Mouse (Mus musculus) fibroblast of lung, adult 2 months (primary cell): ENCODE measurements around the gene Rwdd3.

Experiments used
- DNase-seq: peaks from one replicate; pipeline ENCODE4 v3.0.0-alpha.2; 2011; ENCODE audit warnings: low read depth

Rwdd3 gene

DNA sequence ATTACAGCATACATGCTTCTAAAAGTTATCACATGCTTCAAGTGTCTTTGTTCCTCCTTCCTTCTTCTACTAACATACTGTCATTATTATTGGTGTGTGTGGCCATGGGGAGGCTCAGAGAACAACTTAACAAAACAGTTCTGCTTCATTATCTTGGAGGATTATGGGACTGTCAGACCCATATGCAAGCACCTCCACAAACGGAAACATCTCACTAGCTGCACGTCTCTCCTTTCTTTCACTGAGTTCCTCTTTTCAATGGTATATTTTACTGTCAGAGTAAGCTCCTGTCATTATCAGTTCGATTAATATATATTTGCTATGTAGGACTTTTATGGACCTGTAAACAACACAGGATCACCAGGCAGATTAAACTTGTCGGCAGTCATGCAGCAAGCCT, 11.1 kb downstream of the Rwdd3 start:
- DNase-seq = no peak

DNA sequence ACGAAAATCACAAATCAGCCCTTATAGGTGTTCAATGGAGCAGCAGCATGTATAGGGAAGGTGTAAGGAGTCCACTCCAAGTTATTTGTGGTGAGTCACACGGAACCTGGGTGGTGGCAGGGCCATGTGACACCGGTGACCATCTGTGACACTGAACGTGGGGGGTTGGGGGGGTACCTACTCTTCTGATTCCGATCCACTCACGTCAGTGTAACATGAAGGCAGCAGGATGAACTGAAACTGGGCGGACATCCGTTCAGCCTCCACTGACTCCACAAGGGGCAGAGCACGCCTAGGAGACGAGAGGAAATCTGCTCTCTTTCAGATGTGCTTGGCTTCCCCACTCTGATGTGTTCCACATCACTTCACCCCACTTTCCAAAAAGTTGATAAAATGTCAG, 11.9 kb downstream of the Rwdd3 start:
- DNase-seq = no peak

DNA sequence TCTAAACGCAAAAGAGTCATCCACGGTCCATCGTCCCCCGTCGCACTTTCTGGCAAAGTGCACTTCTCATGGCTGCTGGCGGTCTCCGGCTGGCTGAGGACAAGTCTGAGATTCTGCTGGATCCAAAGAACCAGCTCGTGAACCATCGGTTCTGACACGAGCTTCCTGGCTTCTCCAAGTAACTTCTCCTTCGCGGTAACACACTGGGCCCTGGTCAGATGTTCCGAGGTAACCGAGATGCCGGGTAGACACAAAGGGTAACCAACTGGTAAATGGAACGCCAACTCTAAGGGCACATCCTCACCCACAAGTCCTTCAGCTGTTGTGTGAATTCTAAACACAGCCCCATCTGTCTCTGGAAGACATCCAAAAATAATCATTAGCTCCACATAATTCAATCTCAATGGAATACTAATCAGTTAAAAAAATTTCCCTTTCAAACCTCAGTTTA, 12.6 kb downstream of the Rwdd3 start:
- no peak for DNase-seq

DNA sequence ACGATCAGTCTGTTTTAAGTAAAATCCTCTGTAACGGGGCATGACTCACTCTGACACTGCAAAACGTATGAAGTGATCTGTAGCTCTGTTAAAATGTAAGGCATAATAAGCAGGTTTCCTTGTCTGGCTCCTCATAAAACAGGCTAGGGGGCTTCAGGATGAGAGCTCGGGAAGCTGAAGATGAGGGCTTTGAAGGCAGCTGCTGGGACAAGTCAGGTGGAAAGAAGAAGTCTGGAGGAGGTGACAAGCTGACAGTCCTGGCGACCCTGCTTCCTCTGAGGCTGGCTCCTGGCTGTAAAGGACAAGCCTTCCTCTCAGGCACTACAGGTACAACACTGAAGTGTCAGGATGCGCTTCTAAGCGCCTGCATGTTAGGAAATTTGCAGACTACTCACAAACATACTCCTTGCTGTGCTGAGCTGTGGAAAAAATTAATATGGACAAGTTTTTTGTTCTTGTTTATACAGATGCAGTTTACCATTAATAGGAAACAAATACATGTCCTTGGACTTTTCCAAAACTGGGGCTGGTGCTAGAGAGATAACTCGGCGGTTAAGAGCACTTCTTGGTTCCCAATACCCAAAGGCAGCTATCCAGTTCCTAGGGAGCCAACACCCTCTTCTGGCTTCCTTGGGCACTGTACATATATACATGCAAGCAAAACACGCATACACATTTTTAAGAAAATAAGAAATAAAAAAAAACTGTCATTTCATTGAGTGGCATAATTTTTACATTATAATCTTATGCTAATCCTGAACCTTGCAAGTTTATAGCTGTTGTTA, 13.8 kb downstream of the Rwdd3 start:
- no peak for DNase-seq

DNA sequence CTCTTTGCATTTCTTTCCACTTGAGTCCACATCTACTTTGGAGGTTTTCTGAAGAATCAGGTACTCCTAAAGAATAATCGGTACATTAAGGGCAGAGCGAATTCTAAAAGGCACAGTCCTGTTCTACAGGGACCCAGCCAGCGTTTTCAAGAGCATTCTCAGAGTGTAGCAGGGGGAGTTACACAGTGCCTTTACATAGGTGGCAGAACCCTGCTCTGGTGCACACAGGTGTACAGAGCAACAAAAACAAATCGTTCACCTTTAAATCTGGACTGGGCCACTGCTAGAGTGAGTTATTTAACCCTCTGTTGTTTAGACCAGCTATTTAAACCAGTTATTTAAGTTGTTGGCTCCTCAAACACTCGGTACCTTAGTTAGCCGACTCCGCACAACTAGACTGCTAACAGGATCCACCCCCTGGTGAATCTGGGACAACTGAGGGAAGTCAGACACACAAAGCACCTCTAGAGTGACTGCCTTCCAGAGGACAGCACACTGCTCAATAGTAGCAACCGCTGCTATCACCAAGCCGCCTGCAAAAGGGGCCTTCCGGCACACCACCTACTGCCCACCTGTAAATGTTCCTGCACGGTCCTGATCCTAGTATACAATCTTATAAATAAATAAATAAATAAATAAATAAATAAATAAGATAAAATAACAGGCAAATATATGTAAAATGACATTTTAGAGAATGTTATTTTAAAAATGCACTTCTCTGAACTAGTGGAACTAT, 14.9 kb downstream of the Rwdd3 start:
- DNase-seq = no peak

DNA sequence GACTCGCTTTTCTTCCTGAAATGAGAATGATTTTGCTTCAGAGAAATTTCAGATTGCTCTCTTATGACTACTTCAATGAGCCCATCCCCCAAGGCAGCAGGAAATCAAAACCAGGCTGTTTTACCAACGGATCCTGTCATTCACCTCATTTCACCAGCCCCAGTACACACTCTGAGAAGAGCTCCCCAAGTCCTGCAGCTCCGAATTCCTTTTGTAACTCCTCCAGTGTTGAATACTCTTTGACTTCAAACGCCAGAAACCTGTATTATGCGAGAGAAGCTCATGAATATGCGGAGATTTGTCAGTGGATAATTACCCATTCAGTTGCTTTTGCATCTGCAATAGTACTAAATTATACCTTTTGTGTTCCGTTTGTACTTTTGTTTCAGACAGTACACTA, 15.5 kb downstream of the Rwdd3 start:
- DNase-seq = no peak

DNA sequence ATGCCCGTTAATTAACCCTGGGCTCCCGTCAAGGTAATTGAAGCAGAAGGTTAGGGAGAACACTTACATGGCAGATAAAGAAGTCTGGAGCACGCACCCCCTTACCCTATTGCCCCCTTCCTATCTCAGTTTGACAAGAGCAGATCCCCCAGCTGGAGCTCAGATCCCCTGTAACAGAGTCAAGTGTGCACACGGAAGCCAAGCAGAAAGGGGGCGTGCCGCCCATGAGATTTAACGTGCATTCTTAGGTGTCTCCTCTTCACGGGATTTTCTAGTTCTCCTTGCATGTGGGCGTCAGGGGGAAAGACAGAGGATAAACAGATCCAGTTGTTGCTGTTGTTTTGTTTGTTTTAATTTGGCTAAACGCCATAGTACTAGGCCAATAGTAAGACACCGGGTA, 37.6 kb downstream of the Rwdd3 start:
- DNase-seq = no peak

DNA sequence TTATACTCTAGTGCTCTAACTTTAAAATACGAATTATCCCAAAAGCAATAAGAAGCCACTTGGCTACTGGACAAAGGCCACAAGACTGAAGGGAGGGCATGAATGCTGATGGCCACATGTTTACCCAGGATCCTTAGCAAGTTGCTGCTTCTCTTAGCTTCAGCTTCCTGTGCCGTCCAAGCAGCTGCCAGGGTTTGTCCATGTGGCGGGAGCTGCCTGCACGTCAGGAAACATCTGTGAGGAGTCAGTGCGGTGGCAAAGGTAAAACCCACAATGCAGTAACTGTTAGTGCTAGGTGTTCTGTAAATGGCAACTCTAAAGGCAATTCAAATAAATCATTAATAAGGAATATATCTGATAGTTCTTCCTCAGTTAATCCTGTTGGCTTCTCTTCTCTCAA, 38.5 kb downstream of the Rwdd3 start:
- no peak for DNase-seq

DNA sequence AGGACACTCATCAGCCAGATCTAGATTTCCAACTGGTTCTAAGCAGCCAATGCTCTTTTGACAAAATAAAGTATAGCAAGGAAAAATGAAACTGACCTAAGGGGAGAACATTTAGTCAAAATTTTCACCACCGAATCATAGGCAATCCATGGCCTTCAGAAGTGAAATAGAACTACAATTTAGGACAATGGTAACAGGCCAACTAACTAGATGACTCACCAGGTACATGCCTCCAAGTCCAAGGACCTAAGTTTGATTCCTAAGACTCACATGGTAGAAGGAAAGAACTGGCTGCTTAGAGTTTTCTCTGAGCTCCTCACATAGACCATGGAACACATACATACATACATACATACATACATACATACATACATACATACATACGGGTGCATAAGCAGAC, 44.3 kb downstream of the Rwdd3 start:
- no peak for DNase-seq

DNA sequence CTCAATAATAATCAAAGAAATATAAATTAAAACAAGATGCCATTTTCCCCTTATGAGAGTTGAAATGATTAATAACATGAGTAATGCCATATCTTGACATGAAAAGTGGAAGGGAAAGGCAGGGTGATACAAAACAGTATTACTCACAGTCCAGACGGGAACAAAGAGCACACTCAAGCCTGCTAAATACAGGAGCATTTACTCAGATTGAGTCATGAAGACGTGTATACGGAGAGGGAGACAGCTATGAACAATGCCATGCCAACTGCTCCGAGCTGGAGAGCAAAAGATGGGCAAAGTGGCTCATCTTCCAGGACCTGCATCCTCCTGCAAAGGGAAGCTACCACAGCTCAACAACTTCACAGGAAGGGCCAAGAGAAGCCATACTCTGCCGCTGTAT, 45.0 kb downstream of the Rwdd3 start:
- DNase-seq = peak; percentile 45

DNA sequence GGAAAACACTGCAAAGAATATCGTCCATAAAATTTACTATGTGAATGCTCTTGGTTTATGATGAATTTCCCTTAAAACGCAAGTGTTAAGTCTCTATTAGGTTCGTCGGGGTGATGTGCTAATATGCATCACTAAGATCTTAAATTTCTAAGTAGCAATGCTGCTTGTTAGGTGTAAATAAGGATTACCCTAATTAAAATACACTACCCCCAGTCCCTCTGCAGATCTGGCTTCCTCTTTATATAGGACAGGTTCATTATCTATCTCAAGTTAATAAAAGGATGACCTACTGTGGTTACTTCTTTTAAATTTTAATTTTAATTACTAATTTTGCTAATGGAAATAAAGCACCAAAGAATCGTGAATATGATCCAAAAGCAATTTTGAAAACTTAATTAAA, 50.4 kb downstream of the Rwdd3 start:
- DNase-seq = no peak

DNA sequence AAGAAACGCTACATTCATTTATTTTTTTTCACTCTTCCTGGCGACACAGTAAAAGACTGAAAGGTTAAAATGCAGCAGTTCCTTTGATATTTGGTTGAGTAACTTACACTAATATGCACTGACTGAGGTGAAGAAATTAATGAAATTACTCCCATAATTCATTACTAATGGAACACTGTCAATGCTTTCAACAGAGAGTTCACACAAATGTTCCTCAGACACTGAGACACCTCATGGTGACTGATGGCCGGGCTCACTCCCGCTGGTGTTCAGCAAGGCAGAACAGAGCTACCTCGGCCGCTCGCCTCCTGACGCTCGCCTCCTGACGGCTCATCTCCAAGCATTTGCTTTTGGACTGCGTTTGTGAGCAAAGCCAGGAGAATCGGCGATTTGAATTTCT, 54.9 kb downstream of the Rwdd3 start:
- DNase-seq = no peak

DNA sequence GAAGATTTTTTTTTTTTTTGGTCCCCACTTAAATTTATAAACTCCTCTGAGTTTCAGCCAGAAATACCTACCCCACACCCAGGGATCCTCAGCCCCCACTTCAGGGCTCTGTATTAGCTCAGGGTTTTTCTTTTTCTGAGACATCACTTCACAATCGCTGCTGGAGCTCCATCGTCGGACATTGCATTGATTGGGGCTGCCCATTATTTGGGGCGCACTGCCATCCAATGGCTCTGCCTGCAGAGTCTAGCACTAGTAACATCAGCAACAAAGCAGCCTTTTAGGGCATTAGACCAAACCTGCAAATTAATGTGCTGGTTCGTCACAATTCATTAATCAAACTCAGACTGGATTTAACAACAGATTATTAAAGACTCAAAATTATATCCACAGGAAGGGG, 55.4 kb downstream of the Rwdd3 start:
- DNase-seq = no peak

DNA sequence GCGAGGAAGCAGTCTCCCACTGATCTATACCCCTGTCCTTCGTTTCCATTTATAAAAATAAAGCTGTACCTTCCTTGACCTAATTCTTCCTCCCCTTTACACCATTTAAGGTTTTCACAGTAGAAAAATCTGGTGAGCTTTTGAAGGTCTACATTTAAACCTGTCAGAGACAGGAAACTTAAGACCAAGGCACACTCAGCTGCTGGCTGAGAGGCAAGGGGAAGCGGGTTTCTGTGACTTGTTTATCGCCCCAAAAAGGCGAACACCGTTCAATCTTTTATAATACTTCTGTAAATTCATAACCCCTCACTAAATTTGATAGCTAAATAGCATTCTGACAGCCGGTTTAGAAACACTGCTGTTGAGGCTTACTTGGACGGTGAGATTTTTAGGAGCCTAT, 60.4 kb downstream of the Rwdd3 start:
- DNase-seq = no peak

DNA sequence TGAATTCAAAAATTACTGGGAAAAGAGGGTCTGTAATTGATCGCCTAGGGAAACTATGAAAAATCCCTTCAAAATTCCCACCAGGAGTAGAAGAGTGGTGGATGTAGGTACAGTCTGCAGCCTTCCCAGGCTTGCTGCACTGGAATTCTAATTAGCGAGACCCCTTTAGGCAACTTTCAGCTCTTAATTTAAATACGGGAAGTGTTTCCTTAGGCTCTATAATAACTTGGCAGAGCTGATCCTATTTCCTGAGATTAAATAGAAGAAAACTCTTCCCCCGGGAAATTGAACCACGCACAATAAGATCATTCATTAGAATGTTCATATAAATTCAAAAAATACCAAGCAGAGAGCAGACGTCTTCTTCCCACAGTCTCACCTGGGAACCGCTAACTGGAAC, 61.1 kb downstream of the Rwdd3 start:
- DNase-seq = no peak

DNA sequence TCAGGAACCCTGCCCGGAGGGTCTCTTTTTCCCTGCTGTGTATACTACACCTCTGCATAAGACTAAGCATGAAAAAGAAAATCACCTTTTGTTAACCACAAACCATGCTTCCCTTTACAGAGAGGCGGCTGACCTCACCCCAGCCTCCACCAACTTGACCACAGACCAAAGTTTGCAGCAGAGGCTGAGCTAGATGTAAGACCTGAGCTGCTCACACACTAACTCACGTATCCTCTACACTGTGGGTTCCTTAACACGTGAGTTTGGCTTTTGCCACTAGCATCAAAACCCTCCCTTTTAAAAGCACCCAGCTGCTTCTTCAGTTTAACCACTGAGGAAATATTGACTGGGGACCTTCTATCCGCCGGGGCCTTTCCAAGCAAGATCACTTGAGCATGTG, 64.0 kb downstream of the Rwdd3 start:
- DNase-seq = no peak

DNA sequence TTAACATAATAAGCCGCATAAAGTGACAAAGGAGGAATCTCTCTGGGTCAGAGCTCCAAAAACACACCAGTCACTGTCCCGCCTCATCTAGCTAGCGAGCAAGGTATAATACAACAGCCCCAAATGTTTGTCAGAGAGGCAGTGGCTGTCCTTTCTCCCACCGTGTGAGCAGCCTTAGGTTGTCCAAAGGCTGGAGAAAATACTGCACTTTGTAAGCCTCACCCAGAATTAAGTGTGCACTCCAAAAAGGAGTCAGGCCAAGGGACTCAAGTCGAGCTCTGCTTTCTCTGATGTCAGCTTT, 66.1 kb downstream of the Rwdd3 start:
- DNase-seq = no peak
